Mouse (Mus musculus) liver, postnatal 0 days (tissue): ENCODE data around the gene Sh3gl2. TPM values are rescaled to one million over a fixed set of nuclear protein-coding genes. Genes with fewer than 3 reads are reported as not detected.

Source experiments
- ATAC-seq: fragments of 200-750 bp; cut with Nextera tagmentation; 2 replicates; pipeline ENCODE4 v1.8.0; 2017; ENCODE audit warnings: mild to moderate bottlenecking, moderate library complexity
- DNase-seq: peaks from one replicate; pipeline ENCODE4 v3.0.0-alpha.2; 2016
- H3K27ac ChIP-seq: fragments of 300-500 bp; sonication (generic); 2 replicates; pipeline ENCODE4 v1.5.1; 2014; ENCODE audit warnings: antibody characterized with exemption, moderate library complexity, mild to moderate bottlenecking, low read depth
- H3K27me3 ChIP-seq: fragments of 300-500 bp; sonication (generic); 2 replicates; pipeline ENCODE4 v1.6.1; 2014; ENCODE audit warnings: low read length, control low read depth, mixed read lengths; ENCODE audit not compliant: insufficient read depth
- H3K36me3 ChIP-seq: fragments of 300-500 bp; sonication (generic); replicated peaks from 2 replicates; pipeline ENCODE4 v1.6.1; 2014; ENCODE audit warnings: mild to moderate bottlenecking, control low read depth, low read length, moderate library complexity, mixed read lengths; ENCODE audit not compliant: insufficient read depth
- H3K4me1 ChIP-seq: fragments of 300-500 bp; sonication (generic); 2 replicates; pipeline ENCODE4 v1.6.1; 2014; ENCODE audit warnings: antibody characterized with exemption, mild to moderate bottlenecking, control low read depth; ENCODE audit not compliant: insufficient read depth
- H3K4me2 ChIP-seq: fragments of 300-500 bp; sonication (generic); 2 replicates; pipeline ENCODE4 v1.6.1; 2014; ENCODE audit warnings: low read depth, mild to moderate bottlenecking, low read length, moderate library complexity, mixed read lengths
- H3K4me3 ChIP-seq: fragments of 300-500 bp; sonication (generic); 2 replicates; pipeline ENCODE4 v1.5.1; 2014; ENCODE audit warnings: low read depth, low read length
- H3K9ac ChIP-seq: fragments of 300-500 bp; sonication (generic); replicated peaks from 2 replicates; pipeline ENCODE4 v1.6.1; 2014; ENCODE audit warnings: mild to moderate bottlenecking, moderate library complexity
- H3K9me3 ChIP-seq: fragments of 300-500 bp; sonication (generic); 2 replicates; pipeline ENCODE4 v1.6.1; 2016; ENCODE audit warnings: mild to moderate bottlenecking, control low read depth, low read length, mixed read lengths
- CTCF ChIP-seq: sonication (generic); IDR thresholded peaks from 2 replicates; pipeline ENCODE4 v1.5.1; 2016; ENCODE audit warnings: antibody characterized with exemption, low read depth
- EP300 ChIP-seq: IDR thresholded peaks from 2 replicates; pipeline ENCODE4 v1.6.1; 2016; ENCODE audit warnings: antibody characterized with exemption, low read depth, mild to moderate bottlenecking
- WGBS: fragments of 180-500 bp; shearing (Covaris S2); extraction: QIAGEN DNeasy Blood & Tissue Kit; methylation state at CpG from one replicate; pipeline ENCODE4 v1.1.7; 2014; ENCODE audit not compliant: insufficient replicate concordance; 5-methylcytosine and 5-hydroxymethylcytosine counted together
- polyA plus RNA-seq: library from polyadenylated mRNA; unstranded; fragments of >200 nt; fragmentation: Nextera tagmentation; extraction: Ambion mirVana; gene quantifications from 2 replicates; pipeline ENCODE4 v1.2.1, GENCODE M21; 2015

The Sh3gl2 gene
- polyA plus RNA-seq, 1 experiment from 2014 or later: not detected

GRCm38 (mm10) chr4:85345911-85346310 is 141.0 kb downstream of the Sh3gl2 start:
- H3K4me1 ChIP-seq: no peaks in the 10 kb centered on the region
- H3K9me3 ChIP-seq: no peaks in the 10 kb centered on the region
- DNase-seq (no peak), ATAC-seq (no peak)
- H3K27me3 ChIP-seq: no peaks in the 10 kb centered on the region
- no peak overlapping the region for H3K4me2 ChIP-seq
- TF ChIP-seq CTCF: no peak
- no peak for TF ChIP-seq EP300
- H3K9ac ChIP-seq: no peak overlapping the region
- H3K36me3 ChIP-seq: no peaks in the 10 kb centered on the region
- H3K4me3 ChIP-seq: no peak overlapping the region
- WGBS: 83% methylated on average over 6 of the region's 6 CpGs
- H3K27ac ChIP-seq: no peak overlapping the region

- no peak for ATAC-seq
- H3K4me3 ChIP-seq: no peak overlapping the region
- DNase-seq: no peak
- H3K9me3 ChIP-seq: no peaks in the 10 kb centered on the region
- no peak overlapping the region for H3K9ac ChIP-seq
- H3K4me1 ChIP-seq: no peaks in the 10 kb centered on the region
- no peak overlapping the region for H3K4me2 ChIP-seq
- TF ChIP-seq EP300 (no peak), CTCF (no peak)
- H3K27ac ChIP-seq: no peak overlapping the region
- H3K27me3 ChIP-seq: no peaks in the 10 kb centered on the region
- H3K36me3 ChIP-seq: no peaks in the 10 kb centered on the region
- WGBS: 74% methylated on average over 8 of the region's 8 CpGs
These were observed 143.2 kb downstream of the Sh3gl2 start for GRCm38 (mm10) chr4:85348079-85348643.

GRCm38 (mm10) chr4:85362661-85363060 is 157.7 kb downstream of the Sh3gl2 start:
- no peak for DNase-seq
- ATAC-seq: no peak

GRCm38 (mm10) chr4:85363205-85363604 is 158.3 kb downstream of the Sh3gl2 start:
- H3K36me3 ChIP-seq: no peaks in the 10 kb centered on the region
- ATAC-seq: no peak
- no peak for DNase-seq
- TF ChIP-seq CTCF: no peak
- no peak for TF ChIP-seq EP300
- no peak overlapping the region for H3K9ac ChIP-seq
- no peaks in the 10 kb centered on the region for H3K27me3 ChIP-seq
- H3K4me3 ChIP-seq: no peak overlapping the region
- no peaks in the 10 kb centered on the region for H3K9me3 ChIP-seq
- no peaks in the 10 kb centered on the region for H3K4me1 ChIP-seq
- WGBS: 71% methylated on average over 4 of the region's 4 CpGs
- no peak overlapping the region for H3K4me2 ChIP-seq
- H3K27ac ChIP-seq: no peak overlapping the region

More at GRCm38 (mm10) chr4:85362661-85363060, 157.7 kb downstream of the Sh3gl2 start:
- no peaks in the 10 kb centered on the region for H3K4me1 ChIP-seq
- no peaks in the 10 kb centered on the region for H3K36me3 ChIP-seq
- TF ChIP-seq CTCF: no peak
- TF ChIP-seq EP300: no peak
- H3K27me3 ChIP-seq: no peaks in the 10 kb centered on the region
- no peak overlapping the region for H3K4me2 ChIP-seq
- 77% methylated on average over 3 of the region's 3 CpGs for WGBS
- H3K4me3 ChIP-seq: no peak overlapping the region
- H3K9me3 ChIP-seq: no peaks in the 10 kb centered on the region
- no peak overlapping the region for H3K27ac ChIP-seq
- H3K9ac ChIP-seq: no peak overlapping the region

GRCm38 (mm10) chr4:85371036-85371435 is 166.1 kb downstream of the Sh3gl2 start:
- H3K4me2 ChIP-seq: no peak overlapping the region
- H3K4me3 ChIP-seq: no peak overlapping the region
- H3K27me3 ChIP-seq: no peaks in the 10 kb centered on the region
- H3K36me3 ChIP-seq: no peaks in the 10 kb centered on the region
- TF ChIP-seq EP300: no peak
- no peak for TF ChIP-seq CTCF
- H3K9ac ChIP-seq: no peak overlapping the region
- H3K4me1 ChIP-seq: no peaks in the 10 kb centered on the region
- H3K9me3 ChIP-seq: no peaks in the 10 kb centered on the region
- ATAC-seq: no peak
- 67% methylated on average over 6 of the region's 6 CpGs for WGBS
- DNase-seq: no peak
- H3K27ac ChIP-seq: no peak overlapping the region

- no peak overlapping the region for H3K4me3 ChIP-seq
- 72% methylated on average over 4 of the region's 4 CpGs for WGBS
- H3K36me3 ChIP-seq: no peaks in the 10 kb centered on the region
- H3K27ac ChIP-seq: no peak overlapping the region
- no peaks in the 10 kb centered on the region for H3K27me3 ChIP-seq
- H3K9ac ChIP-seq: no peak overlapping the region
- TF ChIP-seq EP300 (no peak), CTCF (no peak)
- no peak overlapping the region for H3K4me2 ChIP-seq
- H3K4me1 ChIP-seq: no peaks in the 10 kb centered on the region
- no peak for DNase-seq
- H3K9me3 ChIP-seq: no peaks in the 10 kb centered on the region
- no peak for ATAC-seq
These were observed 169.9 kb downstream of the Sh3gl2 start for GRCm38 (mm10) chr4:85374801-85375200.

GRCm38 (mm10) chr4:85376187-85376586 is 171.3 kb downstream of the Sh3gl2 start:
- no peak for TF ChIP-seq CTCF
- no peak for TF ChIP-seq EP300
- no peak for DNase-seq
- Histone ChIP-seq H3K4me2 (no peak overlapping the region), H3K4me3 (no peak overlapping the region), H3K4me1 (no peaks in the 10 kb centered on the region), H3K36me3 (no peaks in the 10 kb centered on the region), H3K27ac (no peak overlapping the region), H3K9ac (no peak overlapping the region), H3K9me3 (no peaks in the 10 kb centered on the region), H3K27me3 (no peaks in the 10 kb centered on the region)
- WGBS: 77% methylated on average over 6 of the region's 6 CpGs
- ATAC-seq: no peak
